Mouse (Mus musculus) kidney, adult 2 months (tissue): ENCODE measurements at regions not wholly inside any gene's neighbourhood (a gene's known extent, or its start where the extent isn't known, plus 50 kb on each side); places are given as distances from the start of the nearest gene placed in this dataset.

ENCODE experiments used
- DNase-seq: peaks from one replicate; pipeline ENCODE4 v3.0.0; 2021
- H3K27ac ChIP-seq: fragments of 200-500 bp; 2 replicates; pipeline ENCODE4 v1.5.1; 2012; ENCODE audit warnings: low read depth, low read length, control low read depth, inconsistent platforms; ENCODE audit not compliant: insufficient read depth
- H3K27me3 ChIP-seq: fragments of 200-500 bp; replicated peaks from 2 replicates; pipeline ENCODE4 v1.6.1; 2012; ENCODE audit warnings: mild to moderate bottlenecking, moderate library complexity, low read length, inconsistent platforms; ENCODE audit not compliant: control insufficient read depth, insufficient read depth
- H3K36me3 ChIP-seq: fragments of 200-500 bp; 2 replicates; pipeline ENCODE4 v1.6.1; 2012; ENCODE audit warnings: mild to moderate bottlenecking, moderate library complexity, low read length, inconsistent platforms; ENCODE audit not compliant: control insufficient read depth, insufficient read depth
- H3K4me1 ChIP-seq: fragments of 200-500 bp; 2 replicates; pipeline ENCODE4 v1.6.1; 2011; ENCODE audit warnings: low read length; ENCODE audit not compliant: control insufficient read depth, insufficient read depth
- H3K4me3 ChIP-seq: fragments of 200-500 bp; 2 replicates; pipeline ENCODE4 v1.5.1; 2011; ENCODE audit warnings: mild to moderate bottlenecking, low read depth, low read length, control low read depth; ENCODE audit not compliant: insufficient read depth
- CTCF ChIP-seq: fragments of 200-500 bp; conservative IDR thresholded peaks from 2 replicates; pipeline ENCODE4 v1.5.1; 2011; ENCODE audit warnings: low read depth, mild to moderate bottlenecking, control low read depth, low read length, moderate library complexity, mixed read lengths; ENCODE audit not compliant: insufficient read depth, insufficient read length
- POLR2A ChIP-seq: fragments of 200-500 bp; IDR thresholded peaks from one replicate; pipeline ENCODE4 v1.6.1; 2011; ENCODE audit warnings: low read depth, low read length, control low read depth
- WGBS: fragments of 180-500 bp; shearing (Covaris S2); methylation state at CpG from one replicate; pipeline ENCODE4 v1.1.7; 2018; 5-methylcytosine and 5-hydroxymethylcytosine counted together

- 53% methylated on average over 2 of the region's 2 CpGs for WGBS
- H3K27ac ChIP-seq = no peak overlapping the region
- H3K4me3 ChIP-seq = no peak overlapping the region
- TF ChIP-seq CTCF (no peak), POLR2A (no peak)
- no peaks in the 10 kb centered on the region for H3K36me3 ChIP-seq
- H3K27me3 ChIP-seq = no peaks in the 10 kb centered on the region
- no peak for DNase-seq
- H3K4me1 ChIP-seq = no peaks in the 10 kb centered on the region
Observed at GRCm38 (mm10) chr5:126933466-126933865, 308.1 kb upstream of the Tmem132c start.

- TF ChIP-seq CTCF (no peak), POLR2A (no peak)
- Histone ChIP-seq H3K36me3 (no peaks in the 10 kb centered on the region), H3K27me3 (no peaks in the 10 kb centered on the region), H3K4me3 (no peak overlapping the region), H3K27ac (no peak overlapping the region), H3K4me1 (no peaks in the 10 kb centered on the region)
- DNase-seq = no peak
- WGBS = 74% methylated on average over 7 of the region's 7 CpGs
Observed at GRCm38 (mm10) chr5:126944861-126945260, 296.7 kb upstream of the Tmem132c start.

GRCm38 (mm10) chr5:126954189-126954588 is 287.4 kb upstream of the Tmem132c start:
- TF ChIP-seq CTCF (no peak), POLR2A (no peak)
- no peaks in the 10 kb centered on the region for H3K27me3 ChIP-seq
- no peak for DNase-seq
- H3K4me3 ChIP-seq = no peak overlapping the region
- no peaks in the 10 kb centered on the region for H3K4me1 ChIP-seq
- no peak overlapping the region for H3K27ac ChIP-seq
- WGBS = 34% methylated on average over 5 of the region's 5 CpGs
- H3K36me3 ChIP-seq = no peaks in the 10 kb centered on the region

- no peak for DNase-seq
- Histone ChIP-seq H3K27me3 (no peaks in the 10 kb centered on the region), H3K4me1 (no peaks in the 10 kb centered on the region), H3K27ac (no peak overlapping the region), H3K4me3 (no peak overlapping the region), H3K36me3 (no peaks in the 10 kb centered on the region)
- TF ChIP-seq CTCF (no peak), POLR2A (no peak)
- 80% methylated on average over 6 of the region's 6 CpGs for WGBS
Observed at GRCm38 (mm10) chr5:126954634-126955033, 287.0 kb upstream of the Tmem132c start.

GRCm38 (mm10) chr5:126964577-126964976 is 277.0 kb upstream of the Tmem132c start:
- Histone ChIP-seq H3K4me3 (no peak overlapping the region), H3K27me3 (no peaks in the 10 kb centered on the region), H3K4me1 (no peaks in the 10 kb centered on the region), H3K36me3 (no peaks in the 10 kb centered on the region), H3K27ac (no peak overlapping the region)
- 78% methylated on average over 4 of the region's 4 CpGs for WGBS
- TF ChIP-seq POLR2A (no peak), CTCF (no peak)
- no peak for DNase-seq

GRCm38 (mm10) chr5:126967076-126967475 is 274.5 kb upstream of the Tmem132c start:
- Histone ChIP-seq H3K36me3 (no peaks in the 10 kb centered on the region), H3K27me3 (no peaks in the 10 kb centered on the region), H3K27ac (no peak overlapping the region), H3K4me1 (no peaks in the 10 kb centered on the region), H3K4me3 (no peak overlapping the region)
- no peak for DNase-seq
- TF ChIP-seq CTCF (no peak), POLR2A (no peak)
- 76% methylated on average over 4 of the region's 4 CpGs for WGBS

- 77% methylated on average over 8 of the region's 8 CpGs for WGBS
- Histone ChIP-seq H3K4me3 (no peak overlapping the region), H3K36me3 (no peaks in the 10 kb centered on the region)
Observed at GRCm38 (mm10) chr5:126969373-126969772, 272.2 kb upstream of the Tmem132c start.

GRCm38 (mm10) chr5:126971284-126971683 is 270.3 kb upstream of the Tmem132c start:
- DNase-seq = no peak

More at GRCm38 (mm10) chr5:126969373-126969772, 272.2 kb upstream of the Tmem132c start:
- TF ChIP-seq CTCF = no peak
- no peak for TF ChIP-seq POLR2A
- Histone ChIP-seq H3K27ac (no peak overlapping the region), H3K4me1 (no peaks in the 10 kb centered on the region), H3K27me3 (no peaks in the 10 kb centered on the region)
- no peak for DNase-seq

More at GRCm38 (mm10) chr5:126971284-126971683, 270.3 kb upstream of the Tmem132c start:
- no peak for TF ChIP-seq POLR2A
- TF ChIP-seq CTCF = no peak
- Histone ChIP-seq H3K27me3 (no peaks in the 10 kb centered on the region), H3K4me3 (no peak overlapping the region), H3K4me1 (no peaks in the 10 kb centered on the region), H3K27ac (no peak overlapping the region), H3K36me3 (no peaks in the 10 kb centered on the region)
- 35% methylated on average over 2 of the region's 2 CpGs for WGBS
